Mouse (Mus musculus) frontal cortex, postnatal 25 days (tissue): ENCODE measurements at regions not wholly inside any gene's neighbourhood (a gene's known extent, or its start where the extent isn't known, plus 50 kb on each side); places are given as distances from the start of the nearest gene placed in this dataset.
A peak's percentile ranks its signal among the peaks of the same experiment; 100 is the strongest.

Experiments
- DNase-seq, 2 experiments: peaks; one replicate each; pipeline ENCODE4 v3.0.0; 2022; ENCODE audit warnings: low spot score in 2 of 2

- no peak for DNase-seq
Observed at GRCm38 (mm10) chr2:30698758-30699535, 104.1 kb downstream of the Cstad start.

- no peak for DNase-seq
Observed at GRCm38 (mm10) chr2:30697851-30698250, 103.0 kb downstream of the Cstad start.

- DNase-seq, result no peak
Observed at GRCm38 (mm10) chr2:30695771-30696456, 101.1 kb downstream of the Cstad start.

- DNase-seq, result no peak
Observed at GRCm38 (mm10) chr2:30695041-30695440, 100.2 kb downstream of the Cstad start.

- peak; percentile 66 to 79 for DNase-seq
Observed at GRCm38 (mm10) chr2:30693206-30694035, 98.6 kb downstream of the Cstad start.

- DNase-seq, result no peak
Observed at GRCm38 (mm10) chr2:30692561-30693205, 97.8 kb downstream of the Cstad start.

GRCm38 (mm10) chr2:30691857-30692560 lies 97.2 kb downstream of the Cstad start:
- DNase-seq, result peak; percentile 74 to 81

GRCm38 (mm10) chr2:30690925-30691856 lies 96.4 kb downstream of the Cstad start:
- no peak for DNase-seq

- no peak for DNase-seq
Observed at GRCm38 (mm10) chr2:30690307-30690706, 95.5 kb downstream of the Cstad start.

- no peak for DNase-seq
Observed at GRCm38 (mm10) chr2:30688402-30688801, 93.6 kb downstream of the Cstad start.

- no peak for DNase-seq
Observed at GRCm38 (mm10) chr2:30687121-30687551, 92.3 kb downstream of the Cstad start.

- DNase-seq, result no peak
Observed at GRCm38 (mm10) chr2:30686359-30686758, 91.5 kb downstream of the Cstad start.

GRCm38 (mm10) chr2:30685137-30685860 lies 90.5 kb downstream of the Cstad start:
- no peak for DNase-seq

GRCm38 (mm10) chr2:30684461-30684860 lies 89.6 kb downstream of the Cstad start:
- no peak for DNase-seq

- no peak for DNase-seq
Observed at GRCm38 (mm10) chr2:30682146-30682825, 87.4 kb downstream of the Cstad start.

- no peak for DNase-seq
Observed at GRCm38 (mm10) chr2:30681642-30682041, 86.8 kb downstream of the Cstad start.

- no peak for DNase-seq
Observed at GRCm38 (mm10) chr2:30679041-30679440, 84.2 kb downstream of the Cstad start.

- DNase-seq, result no peak
Observed at GRCm38 (mm10) chr2:30677498-30677897, 82.7 kb downstream of the Cstad start.
